Mouse (Mus musculus): ENCODE measurements at regions not wholly inside any gene's neighbourhood (a gene's known extent, or its start where the extent isn't known, plus 50 kb on each side); places are given as distances from the start of the nearest gene placed in this dataset.

GRCm38 (mm10) chr17:84107946-84108686, 79.6 kb downstream of the Zfp36l2 start:
- no peak for DNase-seq (ENCODE audit: low spot score in 2 of 2)

DNA sequence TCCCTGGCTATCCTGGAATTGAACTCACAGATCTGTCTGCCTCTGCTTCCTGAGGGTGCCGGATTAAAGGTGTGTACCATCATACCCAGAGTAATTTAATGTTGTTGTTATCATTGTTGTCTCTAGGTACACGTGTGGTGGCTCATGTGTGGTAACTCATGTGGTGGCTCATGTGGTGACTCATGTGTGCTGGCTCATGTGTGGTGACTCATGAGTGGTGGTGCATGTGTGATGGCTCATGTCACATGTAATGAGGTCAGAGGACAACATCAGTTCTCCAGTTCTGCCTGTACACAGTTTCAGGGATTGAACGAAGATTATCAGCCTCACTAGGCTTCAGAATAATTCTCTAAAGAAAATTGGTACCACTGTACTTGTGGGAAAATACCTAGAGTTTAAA, 80.2 kb downstream of the Zfp36l2 start:
- no peak for DNase-seq (ENCODE audit: low spot score in 2 of 2)

DNA sequence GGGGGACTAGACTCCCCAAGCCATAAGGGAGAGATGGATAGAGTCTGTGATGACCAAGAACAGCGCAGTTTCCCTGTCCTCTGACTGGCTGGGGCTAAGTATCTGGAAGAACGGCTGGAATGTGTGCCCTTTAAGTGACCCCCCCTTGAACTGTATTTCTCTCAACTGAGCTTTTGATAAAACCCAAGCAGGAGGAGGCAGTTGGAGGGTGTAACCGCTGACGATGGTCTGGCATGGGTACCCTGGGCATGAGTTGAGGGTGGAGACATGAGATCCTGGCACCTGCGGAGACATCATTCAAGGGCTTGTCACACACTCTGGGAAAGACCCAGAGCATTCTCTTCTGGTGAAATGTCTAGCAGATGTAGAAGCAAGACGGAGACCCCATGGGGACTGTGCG, 83.5 kb downstream of the Zfp36l2 start:
- DNase-seq (ENCODE audit: low spot score in 2 of 2): no peak

GRCm38 (mm10) chr17:84103344-84103743, 84.4 kb downstream of the Zfp36l2 start:
- no peak for DNase-seq (ENCODE audit: low spot score in 2 of 2)

DNA sequence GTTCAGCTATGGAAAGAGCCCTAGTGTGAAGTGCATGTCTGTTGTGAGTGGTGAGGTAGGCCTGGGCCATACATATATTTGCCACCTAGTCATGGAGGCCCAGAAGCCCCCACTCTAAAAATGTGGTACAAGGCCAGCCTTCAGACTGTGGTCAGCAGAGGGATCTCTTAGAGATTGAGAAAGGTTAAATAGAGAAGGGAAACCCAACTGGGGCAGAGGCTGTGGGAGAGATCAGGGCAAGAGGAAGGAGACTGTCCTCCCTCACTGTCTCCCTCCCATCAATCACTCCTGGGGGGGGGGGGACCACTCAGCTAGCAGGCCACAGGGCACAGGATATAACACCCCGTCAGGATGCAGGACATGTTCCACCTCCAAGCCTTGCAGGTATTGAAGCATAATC, 86.1 kb downstream of the Zfp36l2 start:
- no peak for DNase-seq (ENCODE audit: low spot score in 2 of 2)

- DNase-seq (ENCODE audit: low spot score in 2 of 2): no peak
Observed at GRCm38 (mm10) chr17:84100523-84100922, 87.2 kb downstream of the Zfp36l2 start.

GRCm38 (mm10) chr17:84099737-84100136, 88.0 kb downstream of the Zfp36l2 start:
- no peak for DNase-seq (ENCODE audit: low spot score in 2 of 2)

DNA sequence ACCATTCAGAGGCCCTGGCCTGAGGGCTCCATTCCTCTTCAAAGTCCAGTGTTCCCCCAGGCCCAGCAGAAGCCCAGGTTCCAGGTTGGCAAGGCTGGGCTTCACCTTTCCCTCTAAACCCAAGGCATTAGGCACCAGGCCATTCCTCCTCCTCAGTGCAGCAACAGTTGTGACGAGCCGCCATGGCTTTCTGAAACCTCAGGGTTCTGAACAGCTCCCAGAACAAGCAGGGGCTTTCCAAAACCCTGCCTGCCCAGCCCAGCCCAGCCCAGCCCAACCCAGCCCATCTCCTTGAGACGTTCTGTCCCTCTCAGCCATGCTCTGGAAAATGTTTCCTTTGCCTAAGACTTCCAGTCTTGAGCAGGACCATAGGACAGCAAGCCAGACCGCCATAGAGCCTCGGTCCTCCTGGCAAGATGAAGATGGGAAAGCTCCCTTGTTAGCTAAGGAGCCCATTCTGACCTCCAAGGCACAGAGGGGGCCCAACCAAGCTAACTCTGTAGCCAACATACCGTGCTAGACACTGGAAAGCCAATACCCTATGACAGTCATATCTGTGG, 89.8 kb downstream of the Zfp36l2 start:
- no peak for DNase-seq (ENCODE audit: low spot score in 2 of 2)

DNA sequence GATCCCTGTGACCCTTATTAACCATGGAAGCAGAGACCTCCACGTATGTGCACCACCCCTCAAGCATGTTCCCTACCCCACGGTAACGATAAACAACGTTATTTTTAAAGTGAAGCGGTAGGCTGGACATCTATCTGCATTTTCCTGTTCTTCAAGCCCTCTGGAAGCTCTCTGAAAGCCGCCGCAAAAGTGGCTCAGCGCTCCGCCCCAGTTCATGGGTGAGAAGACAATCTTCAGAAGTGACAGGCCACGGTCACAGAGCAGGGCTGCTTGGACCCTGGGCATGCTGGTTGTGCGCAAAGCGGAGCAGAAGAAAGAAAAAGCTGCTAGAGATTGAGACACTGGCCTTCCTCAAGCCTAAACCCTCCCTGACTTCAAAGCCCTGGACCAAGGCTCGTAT, 90.5 kb downstream of the Zfp36l2 start:
- no peak for DNase-seq (ENCODE audit: low spot score in 2 of 2)

DNA sequence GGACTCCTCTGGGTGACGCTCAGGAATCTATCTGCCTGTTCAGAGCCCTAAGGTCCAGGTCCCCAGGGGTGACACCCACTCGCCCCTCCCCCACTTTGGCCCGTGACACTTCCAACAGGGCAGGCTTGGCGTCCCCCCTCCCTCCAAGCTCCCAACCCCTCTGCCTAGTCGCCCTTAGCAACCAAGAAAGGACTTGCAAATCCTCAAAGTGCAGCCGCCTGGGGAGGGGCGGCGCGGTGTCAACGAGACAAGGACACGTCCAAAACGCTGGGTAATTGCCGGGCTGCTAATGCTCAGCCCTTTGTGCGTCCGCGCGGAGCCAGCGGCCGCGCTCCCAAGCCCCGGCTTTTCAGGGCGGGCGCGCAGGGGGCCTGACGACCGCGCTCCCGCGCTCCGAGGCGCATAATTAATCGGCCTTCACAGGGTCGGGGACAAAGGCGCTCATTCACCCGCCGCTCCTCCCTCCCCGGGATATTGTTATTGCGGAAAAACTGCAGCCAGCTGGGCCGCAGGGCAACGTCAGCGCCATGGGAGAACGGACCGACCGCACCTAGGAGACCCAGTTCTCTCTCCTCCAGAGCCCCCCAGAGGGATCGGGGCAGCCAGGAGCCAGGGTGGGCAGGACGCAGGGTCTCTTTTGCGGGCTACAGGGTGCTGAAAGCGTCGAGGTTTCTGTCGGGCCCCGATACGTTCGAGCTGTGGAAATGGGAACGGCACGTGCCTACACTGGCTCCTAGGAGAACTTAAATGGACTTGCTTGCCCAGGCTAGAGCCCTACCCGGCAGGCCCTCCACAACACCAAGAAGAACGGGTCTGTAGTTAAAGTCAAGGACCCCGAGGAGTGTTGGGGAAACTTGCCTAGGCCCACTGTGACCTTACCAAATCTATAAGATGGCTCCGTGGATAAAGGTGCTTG, 91.1 kb downstream of the Zfp36l2 start:
- no peak for DNase-seq (ENCODE audit: low spot score in 2 of 2)

GRCm38 (mm10) chr17:84095829-84096228, 91.9 kb downstream of the Zfp36l2 start:
- DNase-seq (ENCODE audit: low spot score in 2 of 2): no peak

DNA sequence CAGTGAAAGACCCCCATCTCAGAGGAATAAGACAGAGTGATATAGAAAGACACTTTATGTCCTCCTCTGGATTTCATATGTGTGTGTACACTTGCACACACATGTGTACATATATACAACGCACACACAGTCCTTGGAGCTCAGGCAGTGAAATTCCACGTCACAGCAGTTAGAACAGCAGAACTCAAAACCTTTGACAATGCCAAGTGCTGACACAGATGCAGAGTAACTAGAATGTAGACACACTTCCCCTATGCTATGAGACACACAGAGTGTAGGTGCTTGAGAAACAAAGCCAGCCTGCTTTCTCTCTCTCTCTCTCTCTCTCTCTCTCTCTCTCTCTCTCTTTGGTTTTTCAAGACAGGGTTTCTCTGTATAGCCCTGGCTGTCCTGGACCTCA, 92.7 kb downstream of the Zfp36l2 start:
- DNase-seq (ENCODE audit: low spot score in 2 of 2): no peak

DNA sequence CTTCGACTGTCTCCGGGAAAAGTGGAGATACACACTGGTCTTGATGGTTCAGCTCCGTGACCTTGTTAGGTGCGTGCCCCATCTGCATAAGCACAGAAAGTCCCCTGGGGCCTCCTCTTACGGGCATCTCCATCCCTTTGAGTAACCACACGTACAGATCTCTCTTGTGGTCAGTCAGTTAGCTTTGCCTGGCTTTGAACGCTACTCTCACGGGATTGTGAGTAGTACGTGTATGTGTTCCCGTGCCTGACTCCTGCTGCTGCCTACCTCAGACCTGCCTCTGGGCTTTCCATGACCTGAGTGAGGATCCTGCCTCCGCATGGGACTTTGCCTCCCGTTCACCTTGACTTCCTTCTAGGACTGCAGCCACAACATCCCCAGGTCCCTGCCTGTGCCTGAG, 101.4 kb downstream of the Zfp36l2 start:
- DNase-seq (ENCODE audit: low spot score in 2 of 2): no peak

DNA sequence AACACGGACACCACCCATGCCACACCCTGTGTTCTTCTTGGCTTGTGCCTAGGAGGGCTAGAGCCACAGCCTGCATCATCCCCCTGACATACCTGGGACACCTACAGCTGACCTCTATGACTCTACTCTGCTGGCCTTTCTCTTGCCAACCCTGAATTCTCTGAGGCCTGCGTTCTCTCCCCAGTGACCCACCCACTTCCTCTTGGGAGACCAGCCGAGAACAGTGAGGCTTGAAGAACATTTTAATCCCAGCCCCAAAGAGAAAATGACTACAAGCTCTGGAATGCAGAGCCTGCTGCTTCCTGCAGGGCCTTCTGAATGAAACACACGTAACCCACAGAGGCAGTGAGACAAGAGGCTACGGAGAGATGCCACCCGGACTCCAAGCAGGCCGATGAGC, 102.0 kb downstream of the Zfp36l2 start:
- DNase-seq (ENCODE audit: low spot score in 2 of 2): peak; percentile 85 to 88

DNA sequence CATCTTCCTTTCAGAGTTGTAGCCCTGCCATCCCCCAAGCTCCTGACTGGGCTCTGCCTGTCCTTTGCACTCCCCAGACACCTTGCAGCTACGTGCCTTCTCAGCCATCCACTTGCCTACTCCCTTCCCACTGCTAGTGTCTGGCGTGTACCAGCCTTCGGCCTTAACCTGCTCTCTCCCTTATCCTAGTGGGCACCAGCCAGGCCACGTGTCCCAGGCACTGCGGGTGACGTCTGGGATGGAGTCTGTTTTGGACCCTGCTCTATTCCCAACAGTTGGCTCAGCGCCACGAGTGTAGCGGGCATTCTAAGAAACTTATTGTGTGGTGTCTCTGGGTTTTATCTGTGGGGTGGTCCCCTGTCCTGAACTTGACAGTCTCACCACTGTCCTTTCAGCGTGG, 102.5 kb downstream of the Zfp36l2 start:
- peak in 1 of 2 experiments; percentile 35 for DNase-seq (ENCODE audit: low spot score in 2 of 2)

GRCm38 (mm10) chr17:84083307-84084263, 104.2 kb downstream of the Zfp36l2 start:
- DNase-seq (ENCODE audit: low spot score in 2 of 2): peak; percentile 86 to 88

DNA sequence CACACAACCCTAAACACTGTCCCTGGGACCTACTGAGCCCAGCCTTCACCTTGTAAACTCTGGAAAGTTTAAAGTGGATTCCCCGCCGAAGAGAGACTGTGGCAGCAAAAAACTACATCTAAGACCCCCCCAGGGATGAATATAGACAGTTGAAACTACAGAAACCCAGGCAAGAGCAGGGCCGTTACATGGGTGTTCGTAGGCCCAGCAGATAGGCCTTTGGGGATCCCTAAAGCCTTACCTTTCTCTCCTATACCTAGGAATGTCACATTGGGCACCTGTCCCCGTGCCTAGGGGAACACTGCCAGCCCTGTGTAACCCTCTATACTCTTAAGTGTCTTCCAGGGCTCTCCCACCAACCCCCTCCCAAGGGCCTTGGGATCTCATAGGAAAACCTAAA, 105.2 kb downstream of the Zfp36l2 start:
- no peak for DNase-seq (ENCODE audit: low spot score in 2 of 2)

DNA sequence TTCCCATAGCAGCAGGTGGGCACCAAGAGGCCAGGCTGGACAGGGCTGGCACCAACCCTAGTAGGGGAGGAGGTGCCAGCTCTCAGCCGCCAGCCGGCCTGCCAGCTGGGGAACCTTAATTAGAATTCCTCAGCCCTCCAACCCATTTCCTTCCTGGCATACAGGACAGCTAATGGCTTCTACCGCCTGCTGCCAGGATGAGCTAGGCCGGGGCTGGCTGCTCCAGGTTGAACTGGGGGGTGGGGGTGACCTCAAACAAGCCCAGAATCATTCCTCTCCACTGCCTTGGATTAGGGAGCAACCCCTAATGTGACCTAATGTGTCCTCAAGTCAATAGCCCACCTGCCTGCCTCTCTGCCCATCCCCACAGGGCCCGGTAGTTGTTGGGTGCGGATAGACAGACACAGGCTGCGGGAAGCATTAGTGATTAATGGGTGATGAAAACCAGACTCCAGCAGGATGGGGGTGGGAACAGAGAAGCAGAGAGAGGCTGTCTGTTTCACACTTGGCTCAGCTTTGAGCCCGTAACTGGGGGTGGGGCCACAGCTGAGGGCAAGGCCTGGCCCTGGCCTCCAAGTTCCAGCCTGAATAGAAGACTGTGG, 105.9 kb downstream of the Zfp36l2 start:
- DNase-seq (ENCODE audit: low spot score in 2 of 2): peak; percentile 70 to 78

DNA sequence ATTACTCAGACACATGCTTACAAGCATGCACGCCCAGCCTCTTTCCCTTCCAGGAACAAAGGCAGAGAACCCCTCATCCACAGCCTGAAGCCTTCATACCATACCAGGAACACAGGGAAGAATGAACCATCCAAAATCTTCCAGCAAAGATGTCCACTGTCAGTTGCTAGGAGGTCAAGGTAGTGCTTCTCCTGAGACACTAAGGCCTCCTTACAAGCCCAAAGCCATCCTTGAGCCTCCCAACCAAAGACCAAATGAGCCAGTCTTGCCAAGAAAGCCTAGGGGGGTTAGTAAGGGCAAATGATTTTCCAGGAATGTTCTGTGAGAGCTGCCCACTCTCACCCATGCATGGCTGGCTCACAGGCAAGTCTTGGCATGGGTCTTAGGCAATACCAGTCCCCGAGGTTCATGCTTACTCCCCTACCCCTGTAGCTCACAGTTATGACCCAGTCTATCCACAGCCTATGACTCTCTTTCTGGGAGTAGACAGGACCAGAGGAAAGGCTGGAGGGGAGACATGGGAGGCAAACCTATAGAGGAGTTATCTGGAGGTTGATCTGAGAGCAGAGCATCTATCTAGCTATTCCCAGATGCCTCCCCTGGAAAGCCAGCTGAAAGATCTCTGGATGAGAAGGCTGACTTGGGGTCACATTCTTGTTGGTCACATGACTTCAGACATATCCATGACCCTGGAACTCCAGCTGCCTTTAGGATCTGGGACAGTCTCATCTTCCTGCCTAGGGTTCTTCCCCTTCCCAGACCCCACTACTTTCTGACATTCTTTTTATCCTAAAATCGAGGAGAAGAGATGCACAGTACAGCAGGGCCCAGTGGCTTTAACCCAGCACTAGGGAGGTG, 112.4 kb downstream of the Zfp36l2 start:
- DNase-seq (ENCODE audit: low spot score in 2 of 2): no peak

Data from heart, adult 9 months (tissue).